Mouse (Mus musculus) hindbrain, embryonic 12.5 days (tissue): ENCODE data around the gene Serpinf2. TPM values are rescaled to one million over a fixed set of nuclear protein-coding genes. Genes with fewer than 3 reads are reported as not detected.

Source experiments
- ATAC-seq: fragments of 200-750 bp; cut with Nextera tagmentation; 2 replicates; pipeline ENCODE4 v1.8.0; 2017; ENCODE audit warnings: moderate TSS enrichment; ENCODE audit not compliant: low FRiP score
- H3K27ac ChIP-seq: fragments of 300-500 bp; sonication (generic); 2 replicates; pipeline ENCODE4 v1.5.1; 2016; ENCODE audit warnings: mild to moderate bottlenecking
- H3K27me3 ChIP-seq: fragments of 300-500 bp; sonication (generic); 2 replicates; pipeline ENCODE4 v1.6.1; 2016; ENCODE audit warnings: mild to moderate bottlenecking
- H3K36me3 ChIP-seq: fragments of 300-500 bp; sonication (generic); 2 replicates; pipeline ENCODE4 v1.6.1; 2016; ENCODE audit warnings: mild to moderate bottlenecking
- H3K4me1 ChIP-seq: fragments of 300-500 bp; sonication (generic); 2 replicates; pipeline ENCODE4 v1.6.1; 2016
- H3K4me2 ChIP-seq: fragments of 300-500 bp; sonication (generic); replicated peaks from 2 replicates; pipeline ENCODE4 v1.6.1; 2016; ENCODE audit warnings: mild to moderate bottlenecking
- H3K4me3 ChIP-seq: fragments of 300-500 bp; sonication (generic); 2 replicates; pipeline ENCODE4 v1.5.1; 2016; ENCODE audit warnings: mild to moderate bottlenecking
- H3K9ac ChIP-seq: fragments of 300-500 bp; sonication (generic); 2 replicates; pipeline ENCODE4 v1.6.1; 2016; ENCODE audit warnings: mild to moderate bottlenecking, moderate library complexity
- H3K9me3 ChIP-seq: fragments of 300-500 bp; sonication (generic); replicated peaks from 2 replicates; pipeline ENCODE4 v1.6.1; 2016; ENCODE audit warnings: mild to moderate bottlenecking
- WGBS: fragments of 180-500 bp; shearing (Covaris S2); methylation state at CpG from one replicate; pipeline ENCODE4 v1.1.7; 2016; 5-methylcytosine and 5-hydroxymethylcytosine counted together
- polyA plus RNA-seq: library from polyadenylated mRNA; unstranded; fragments of >200 nt; fragmentation: Nextera tagmentation; extraction: Ambion mirVana; gene quantifications from 2 replicates; pipeline ENCODE4 v1.2.1, GENCODE M21; 2016

The Serpinf2 gene
- polyA plus RNA-seq, 1 experiment from 2014 or later, result not detected

DNA sequence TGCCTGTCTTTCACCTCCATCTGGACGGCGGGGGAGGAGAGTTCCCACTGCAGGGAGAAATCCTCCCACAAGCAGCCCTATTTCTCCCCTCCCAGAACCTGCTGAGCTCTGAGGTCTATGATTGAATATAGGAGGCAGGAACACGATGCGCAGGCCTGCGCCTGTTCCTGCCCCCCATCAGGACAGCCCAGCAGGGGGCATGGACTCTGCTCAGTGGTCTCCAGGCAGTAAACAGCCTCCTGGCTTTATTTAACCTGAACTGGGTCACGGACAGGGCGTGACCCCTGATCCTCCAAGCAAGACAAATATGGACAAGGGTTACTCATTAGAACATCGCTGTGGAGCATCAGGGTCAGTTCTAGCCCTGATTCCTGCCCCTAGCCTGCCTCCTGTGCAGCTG is 4.3 kb upstream of the Serpinf2 start:
- peaks cover 5% of the 10 kb centered on the region for H3K4me1 ChIP-seq
- H3K4me3 ChIP-seq, result no peak overlapping the region
- peaks cover 33% of the 10 kb centered on the region for H3K36me3 ChIP-seq
- H3K9me3 ChIP-seq, result no peaks in the 10 kb centered on the region
- H3K27ac ChIP-seq, result no peak overlapping the region
- no peaks in the 10 kb centered on the region for H3K27me3 ChIP-seq
- 29% methylated on average over 8 of the region's 8 CpGs for WGBS
- H3K4me2 ChIP-seq, result no peak overlapping the region
- no peak for ATAC-seq
- no peak overlapping the region for H3K9ac ChIP-seq

DNA sequence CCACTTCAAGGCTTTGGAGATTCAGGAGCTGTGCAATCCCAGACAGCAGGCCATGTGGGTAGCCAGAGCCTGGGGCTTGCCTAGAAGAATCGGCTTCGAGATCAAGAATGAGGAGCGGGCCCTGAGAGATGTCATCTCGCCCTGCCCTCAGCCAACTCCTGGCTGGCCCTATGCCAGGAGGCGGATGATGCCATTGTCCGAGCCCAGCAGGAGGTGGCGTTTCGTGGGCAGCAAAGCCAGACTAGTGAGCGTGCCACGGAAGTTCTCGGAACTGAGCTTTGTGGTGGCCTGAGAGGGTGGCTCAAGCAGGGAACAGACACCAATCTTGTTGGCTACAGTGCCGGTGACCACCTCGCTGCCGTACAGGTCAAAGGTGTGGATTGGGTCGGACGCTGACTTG is 2.2 kb upstream of the Serpinf2 start:
- Histone ChIP-seq H3K4me2 (no peak overlapping the region), H3K36me3 (peaks cover 12% of the 10 kb centered on the region; the same call in 1 of the 2 replicates), H3K4me3 (no peak overlapping the region), H3K27me3 (no peaks in the 10 kb centered on the region), H3K4me1 (peaks cover 5% of the 10 kb centered on the region), H3K9me3 (no peaks in the 10 kb centered on the region), H3K9ac (no peak overlapping the region), H3K27ac (no peak overlapping the region)
- no peak for ATAC-seq
- WGBS, result 85% methylated on average over 16 of the region's 16 CpGs

DNA sequence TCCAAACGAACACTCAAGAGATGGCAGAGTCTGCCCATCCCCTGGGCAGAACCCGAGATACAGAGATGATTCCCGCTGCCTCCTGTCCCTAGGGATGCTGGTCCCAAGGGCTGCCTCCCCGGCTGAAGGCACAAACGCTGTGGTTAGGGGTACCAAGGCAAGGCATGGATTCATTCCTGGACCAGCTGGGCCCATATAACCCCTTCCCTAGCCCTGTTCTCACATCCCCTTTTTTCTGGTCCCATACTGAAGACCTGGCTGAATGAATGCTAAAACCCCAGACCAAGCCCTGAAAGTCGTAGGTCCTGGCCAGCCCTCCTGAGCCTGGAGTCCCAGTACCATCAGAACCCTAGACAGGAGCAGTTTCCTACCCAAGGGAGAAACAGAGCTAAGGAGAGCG is 1.6 kb upstream of the Serpinf2 start:
- ATAC-seq, result no peak
- 92% methylated on average over 7 of the region's 7 CpGs for WGBS

DNA sequence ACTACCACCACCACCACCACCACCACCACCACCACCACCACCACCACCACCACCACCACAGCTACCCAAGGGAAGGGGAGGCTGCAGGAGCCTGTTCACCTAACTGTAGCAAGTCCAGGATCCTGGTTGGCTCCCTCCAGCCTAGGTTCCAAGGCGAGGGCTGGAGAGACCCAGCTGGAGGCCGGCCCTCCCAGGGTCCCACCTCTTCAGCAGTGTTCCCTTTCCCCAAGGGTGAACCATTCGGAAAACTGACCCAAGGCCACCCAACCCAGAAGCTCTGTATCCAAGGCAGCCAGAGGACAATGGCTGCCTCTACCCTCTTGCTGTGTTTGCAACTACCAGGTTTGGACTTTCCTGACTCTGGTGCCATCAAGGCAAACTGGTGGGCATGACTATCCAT is 560 bp upstream of the Serpinf2 start:
- 83% methylated on average over 3 of the region's 3 CpGs for WGBS

More for the DNA sequence above, 1.6 kb upstream of the Serpinf2 start:
- H3K27ac ChIP-seq, result no peak overlapping the region
- peaks cover 12% of the 10 kb centered on the region; the same call in 1 of the 2 replicates for H3K36me3 ChIP-seq
- no peaks in the 10 kb centered on the region for H3K27me3 ChIP-seq
- H3K9me3 ChIP-seq, result no peaks in the 10 kb centered on the region
- H3K4me1 ChIP-seq, result peaks cover 5% of the 10 kb centered on the region
- H3K4me2 ChIP-seq, result no peak overlapping the region
- no peak overlapping the region for H3K9ac ChIP-seq
- no peak overlapping the region for H3K4me3 ChIP-seq

DNA sequence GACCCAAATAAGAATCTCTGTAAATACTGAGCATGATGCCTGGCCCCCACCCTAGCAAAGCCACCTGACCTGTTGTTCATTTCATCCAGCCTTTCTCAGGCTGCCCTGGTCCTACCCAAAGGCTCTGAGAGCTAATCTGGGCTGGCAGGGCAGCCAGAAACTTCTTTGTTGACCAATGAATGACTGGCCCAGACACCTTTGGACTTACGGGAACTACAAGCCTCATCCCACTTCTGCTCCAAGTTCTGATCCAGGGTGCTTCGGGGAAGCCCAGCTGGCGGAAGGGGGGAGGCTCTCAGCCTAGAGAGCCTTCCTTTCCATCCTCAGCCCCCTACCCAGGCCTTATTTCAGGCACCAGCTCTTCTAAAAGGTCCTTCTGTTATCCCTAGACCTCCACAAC is 587 bp downstream of the Serpinf2 start:
- WGBS, result 93% methylated on average over 3 of the region's 3 CpGs
- H3K4me2 ChIP-seq, result no peak overlapping the region
- H3K27ac ChIP-seq, result no peak overlapping the region

More for the DNA sequence above, 560 bp upstream of the Serpinf2 start:
- H3K4me1 ChIP-seq, result peaks cover 5% of the 10 kb centered on the region
- peaks cover 7% of the 10 kb centered on the region; the same call in 1 of the 2 replicates for H3K36me3 ChIP-seq
- no peaks in the 10 kb centered on the region for H3K27me3 ChIP-seq
- no peak for ATAC-seq
- no peaks in the 10 kb centered on the region for H3K9me3 ChIP-seq
- H3K9ac ChIP-seq, result no peak overlapping the region
- no peak overlapping the region for H3K4me3 ChIP-seq
- no peak overlapping the region for H3K4me2 ChIP-seq
- no peak overlapping the region for H3K27ac ChIP-seq

DNA sequence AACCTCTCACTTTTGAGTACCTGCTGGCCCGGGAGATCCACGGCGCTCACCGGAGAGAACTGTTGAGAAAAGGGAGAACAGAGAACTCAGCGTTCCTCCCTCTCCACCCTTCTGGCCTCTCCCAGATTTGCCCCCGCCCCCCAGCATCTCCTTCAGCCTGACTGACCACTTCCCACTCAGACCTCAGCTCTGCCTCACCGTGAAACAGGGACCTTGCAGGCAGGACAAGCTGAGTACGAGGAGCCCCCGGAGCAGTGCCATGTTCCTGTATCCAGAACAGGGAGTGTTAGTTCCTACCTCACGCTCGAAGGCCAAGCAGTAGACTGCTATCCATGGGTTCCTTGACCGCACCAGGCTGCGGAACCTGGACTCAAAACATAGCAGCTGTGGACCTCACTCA is 1.2 kb downstream of the Serpinf2 start:
- no peak for ATAC-seq
- no peak overlapping the region for H3K9ac ChIP-seq

More for the DNA sequence above, 587 bp downstream of the Serpinf2 start:
- Histone ChIP-seq H3K9me3 (peaks cover 6% of the 10 kb centered on the region), H3K4me1 (peaks cover 2% of the 10 kb centered on the region), H3K9ac (no peak overlapping the region), H3K36me3 (peaks cover 6% of the 10 kb centered on the region; the same call in 1 of the 2 replicates), H3K27me3 (no peaks in the 10 kb centered on the region), H3K4me3 (no peak overlapping the region)
- ATAC-seq, result no peak

DNA sequence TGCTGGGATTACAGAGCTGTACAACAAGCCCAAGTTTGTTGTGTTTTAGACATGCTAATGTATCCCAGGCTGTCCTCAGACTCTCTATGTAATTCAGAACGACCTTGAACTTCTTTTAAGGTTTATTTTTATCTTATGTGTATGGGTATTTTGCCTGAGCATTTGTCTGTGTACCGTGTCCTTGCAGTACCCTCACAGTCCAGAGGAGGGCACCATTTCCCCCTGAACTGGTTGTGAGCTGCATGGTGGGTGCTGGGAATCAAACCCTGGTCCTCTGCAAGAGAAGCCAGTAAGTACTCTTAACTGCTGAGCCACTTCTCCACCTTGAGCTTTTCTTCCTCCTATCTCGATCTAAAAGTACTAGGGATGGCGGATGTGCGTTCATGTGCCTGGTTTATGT is 5.3 kb downstream of the Serpinf2 start:
- Histone ChIP-seq H3K27me3 (no peaks in the 10 kb centered on the region), H3K4me3 (no peak overlapping the region), H3K27ac (no peak overlapping the region), H3K9me3 (peaks cover 6% of the 10 kb centered on the region), H3K36me3 (no peaks in the 10 kb centered on the region), H3K9ac (no peak overlapping the region), H3K4me2 (no peak overlapping the region), H3K4me1 (no peaks in the 10 kb centered on the region)
- 86% methylated on average over 5 of the region's 5 CpGs for WGBS
- ATAC-seq, result no peak

More for the DNA sequence above, 1.2 kb downstream of the Serpinf2 start:
- H3K4me1 ChIP-seq, result no peaks in the 10 kb centered on the region
- 90% methylated on average over 13 of the region's 13 CpGs for WGBS
- H3K9me3 ChIP-seq, result peaks cover 6% of the 10 kb centered on the region
- no peak overlapping the region for H3K27ac ChIP-seq
- H3K27me3 ChIP-seq, result no peaks in the 10 kb centered on the region
- H3K4me2 ChIP-seq, result no peak overlapping the region
- H3K36me3 ChIP-seq, result peaks cover 6% of the 10 kb centered on the region; the same call in 1 of the 2 replicates
- H3K4me3 ChIP-seq, result no peak overlapping the region

DNA sequence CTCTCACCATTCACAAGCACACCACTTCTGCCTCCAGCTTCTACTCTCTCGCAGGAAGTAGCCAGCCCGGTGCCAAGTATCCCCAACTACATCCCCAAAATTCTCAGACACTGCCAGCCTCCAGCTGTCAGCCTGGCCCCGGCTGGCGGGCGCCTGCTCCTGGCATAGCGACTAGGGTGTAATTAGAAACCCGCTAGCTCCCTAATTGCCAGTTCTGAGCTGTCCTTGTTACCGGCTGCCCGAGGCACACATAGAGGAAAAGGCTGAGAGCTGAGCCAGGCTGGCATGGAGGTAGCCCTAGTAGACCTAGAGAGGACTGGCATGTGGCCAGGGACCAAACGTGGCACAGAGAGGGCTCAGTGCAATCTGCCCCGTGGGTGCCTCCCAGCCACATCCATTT is 8.1 kb downstream of the Serpinf2 start:
- Histone ChIP-seq H3K27ac (no peak overlapping the region), H3K9me3 (peaks cover 6% of the 10 kb centered on the region), H3K36me3 (no peaks in the 10 kb centered on the region), H3K9ac (no peak overlapping the region), H3K27me3 (no peaks in the 10 kb centered on the region), H3K4me3 (no peak overlapping the region), H3K4me2 (no peak overlapping the region), H3K4me1 (no peaks in the 10 kb centered on the region)
- WGBS, result 81% methylated on average over 11 of the region's 11 CpGs
- no peak for ATAC-seq

DNA sequence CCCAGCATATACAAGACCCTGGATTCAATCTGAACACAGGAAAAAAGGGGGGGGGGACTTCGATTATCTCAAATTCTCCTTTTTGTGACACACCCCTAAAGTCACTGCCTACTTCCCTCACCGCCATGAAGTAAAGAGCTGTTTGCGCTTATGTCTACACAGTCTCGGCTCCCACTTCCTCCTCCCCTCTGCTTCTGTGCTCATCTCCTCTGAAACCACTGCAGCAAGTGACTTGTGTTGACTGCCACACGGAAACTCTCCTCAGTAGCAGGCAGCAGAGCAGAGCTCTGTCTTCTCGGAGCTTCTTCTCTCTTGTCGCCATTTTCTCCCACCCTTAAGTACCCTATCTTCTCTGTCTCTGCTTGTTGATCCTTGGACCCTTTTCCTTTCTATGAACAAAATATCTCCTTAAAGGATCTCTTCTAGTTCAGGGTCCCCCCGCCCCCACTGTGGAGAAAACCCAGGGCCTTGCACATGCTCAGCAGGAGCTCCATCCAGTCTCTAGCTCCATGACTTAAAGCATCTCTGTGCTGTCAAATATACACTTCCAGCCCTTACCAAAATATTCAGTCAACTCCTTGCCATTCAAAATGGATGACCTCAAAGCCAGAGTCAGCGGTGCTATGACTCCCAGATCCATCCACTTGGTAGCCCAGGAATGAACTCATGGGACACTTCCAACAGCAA is 10.2 kb downstream of the Serpinf2 start:
- Histone ChIP-seq H3K36me3 (no peaks in the 10 kb centered on the region), H3K27me3 (no peaks in the 10 kb centered on the region; the same call in 1 of the 2 replicates), H3K9me3 (peaks cover 2% of the 10 kb centered on the region), H3K9ac (no peak overlapping the region), H3K4me3 (no peak overlapping the region), H3K27ac (no peak overlapping the region), H3K4me2 (no peak overlapping the region), H3K4me1 (no peaks in the 10 kb centered on the region)
- 90% methylated on average over 9 of the region's 9 CpGs for WGBS
- no peak for ATAC-seq

DNA sequence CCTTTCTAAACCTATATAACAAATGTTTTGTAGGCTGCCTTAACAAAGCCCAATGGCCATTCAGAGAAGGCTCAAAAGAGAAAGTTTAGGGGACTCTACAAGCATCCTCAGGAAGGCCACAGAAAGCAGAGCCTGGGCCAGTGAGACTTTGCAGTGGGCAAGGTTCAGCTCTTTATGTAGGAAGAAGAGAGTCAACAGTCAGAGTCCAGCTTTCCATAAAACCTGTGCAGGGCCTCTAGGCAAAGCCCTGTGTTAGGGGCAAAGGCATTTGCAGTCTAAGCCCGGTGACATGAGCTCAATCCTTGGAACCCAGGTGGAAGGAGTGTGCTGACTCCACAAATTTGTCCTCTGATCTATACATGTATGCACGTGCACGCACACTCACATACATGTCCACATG is 14.9 kb downstream of the Serpinf2 start:
- Histone ChIP-seq H3K9ac (no peak overlapping the region), H3K4me2 (no peak overlapping the region), H3K36me3 (no peaks in the 10 kb centered on the region), H3K4me3 (no peak overlapping the region), H3K4me1 (peaks cover 15% of the 10 kb centered on the region), H3K9me3 (no peaks in the 10 kb centered on the region), H3K27me3 (no peaks in the 10 kb centered on the region; the same call in 1 of the 2 replicates), H3K27ac (no peak overlapping the region)
- whole genome bisulfite sequencing, result 96% methylated on average over 3 of the region's 3 CpGs
- ATAC-seq, result no peak

DNA sequence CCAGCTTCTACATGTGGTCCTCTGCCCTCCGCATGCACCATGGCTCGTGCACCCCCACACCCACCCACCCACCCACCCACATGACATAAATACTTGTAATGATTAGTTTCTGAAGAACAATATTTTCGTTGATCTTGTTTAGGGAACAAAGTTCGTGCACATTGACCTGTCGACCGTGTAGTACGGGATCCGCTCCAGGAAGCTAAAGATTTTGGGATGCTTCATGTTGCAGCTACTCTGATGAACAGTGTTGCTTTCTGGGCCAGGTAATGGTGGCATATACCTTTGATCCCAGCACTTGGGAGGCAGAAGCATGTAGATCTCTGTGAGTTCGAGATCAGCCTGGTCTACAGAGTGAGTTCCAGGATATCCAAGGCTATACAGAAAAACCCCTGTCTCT is 15.4 kb downstream of the Serpinf2 start:
- H3K4me3 ChIP-seq, result no peak overlapping the region
- ATAC-seq, result no peak
- no peak overlapping the region for H3K4me2 ChIP-seq
- no peaks in the 10 kb centered on the region; the same call in 1 of the 2 replicates for H3K27me3 ChIP-seq
- H3K27ac ChIP-seq, result no peak overlapping the region
- no peaks in the 10 kb centered on the region for H3K9me3 ChIP-seq
- WGBS, result 91% methylated on average over 9 of the region's 9 CpGs
- H3K9ac ChIP-seq, result no peak overlapping the region
- no peaks in the 10 kb centered on the region for H3K36me3 ChIP-seq
- peaks cover 15% of the 10 kb centered on the region for H3K4me1 ChIP-seq

DNA sequence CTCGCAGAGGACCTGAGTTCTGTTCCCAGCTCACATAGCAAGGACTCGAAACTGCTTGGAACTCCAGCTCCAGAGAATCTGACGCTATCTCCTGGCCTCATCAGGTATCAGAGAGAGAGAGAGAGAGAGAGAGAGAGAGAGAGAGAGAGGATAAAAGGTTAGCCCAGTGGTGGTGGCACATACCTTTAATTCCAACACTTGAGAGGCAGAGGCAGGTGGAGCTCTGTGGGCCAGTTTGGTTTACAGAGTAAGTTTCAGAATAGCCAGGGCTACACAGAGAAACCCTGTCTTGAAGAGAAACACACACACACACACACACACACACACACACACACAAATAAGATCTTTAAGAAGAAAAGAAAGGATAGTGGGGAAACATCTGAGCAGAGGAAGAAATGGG is 16.3 kb downstream of the Serpinf2 start:
- H3K27me3 ChIP-seq, result no peaks in the 10 kb centered on the region; the same call in 1 of the 2 replicates
- ATAC-seq, result no peak
- no peak overlapping the region for H3K4me3 ChIP-seq
- 85% methylated on average over 3 of the region's 3 CpGs for WGBS
- H3K4me2 ChIP-seq, result no peak overlapping the region
- H3K4me1 ChIP-seq, result peaks cover 15% of the 10 kb centered on the region
- H3K9me3 ChIP-seq, result no peaks in the 10 kb centered on the region
- no peak overlapping the region for H3K9ac ChIP-seq
- H3K36me3 ChIP-seq, result no peaks in the 10 kb centered on the region
- H3K27ac ChIP-seq, result no peak overlapping the region
